Mouse (Mus musculus) liver, embryonic 11.5 days (tissue): Measurements from ENCODE around the gene Wwox. TPM values are rescaled to one million over a fixed set of nuclear protein-coding genes. Genes with fewer than 3 reads are reported as not detected.

Experiments used
- ATAC-seq: fragments of 200-750 bp; cut with Nextera tagmentation; replicated peaks from 2 replicates; pipeline ENCODE4 v1.8.0; 2017; ENCODE audit warnings: moderate number of reproducible peaks, mild to moderate bottlenecking, moderate TSS enrichment, moderate library complexity; ENCODE audit not compliant: low FRiP score
- DNase-seq: peaks from one replicate; pipeline ENCODE4 v3.0.0-alpha.2; 2017; ENCODE audit warnings: low spot score
- H3K27ac ChIP-seq: fragments of 300-500 bp; sonication (generic); 2 replicates; pipeline ENCODE4 v1.5.1; 2014; ENCODE audit warnings: mild to moderate bottlenecking, low read depth, low read length, control low read depth
- H3K27me3 ChIP-seq: fragments of 300-500 bp; sonication (generic); replicated peaks from 2 replicates; pipeline ENCODE4 v1.6.1; 2014; ENCODE audit warnings: low read length, mixed read lengths; ENCODE audit not compliant: control insufficient read depth, insufficient read depth
- H3K36me3 ChIP-seq: fragments of 300-500 bp; sonication (generic); 2 replicates; pipeline ENCODE4 v1.6.1; 2014; ENCODE audit warnings: mild to moderate bottlenecking, low read length, moderate library complexity, mixed read lengths; ENCODE audit not compliant: control insufficient read depth, insufficient read depth
- H3K4me1 ChIP-seq: fragments of 300-500 bp; sonication (generic); replicated peaks from 2 replicates; pipeline ENCODE4 v1.6.1; 2014; ENCODE audit warnings: low read length, mixed read lengths; ENCODE audit not compliant: control insufficient read depth, insufficient read depth
- H3K4me2 ChIP-seq: fragments of 300-500 bp; sonication (generic); 2 replicates; pipeline ENCODE4 v1.6.1; 2014; ENCODE audit warnings: mild to moderate bottlenecking, control low read depth, moderate library complexity
- H3K4me3 ChIP-seq: fragments of 300-500 bp; sonication (generic); 2 replicates; pipeline ENCODE4 v1.5.1; 2014; ENCODE audit warnings: low read depth, low read length, control low read depth
- H3K9ac ChIP-seq: fragments of 300-500 bp; sonication (generic); 2 replicates; pipeline ENCODE4 v1.6.1; 2014; ENCODE audit warnings: low read depth, low read length, control low read depth
- H3K9me3 ChIP-seq: fragments of 300-500 bp; sonication (generic); 2 replicates; pipeline ENCODE4 v1.6.1; 2016; ENCODE audit warnings: low read length, inconsistent platforms, mixed read lengths; ENCODE audit not compliant: control insufficient read depth
- WGBS: fragments of 180-500 bp; shearing (Covaris S2); extraction: QIAGEN DNeasy Blood & Tissue Kit; methylation state at CpG from one replicate; pipeline ENCODE4 v1.1.7; 2014; 5-methylcytosine and 5-hydroxymethylcytosine counted together
- polyA plus RNA-seq: library from polyadenylated mRNA; unstranded; fragments of >200 nt; fragmentation: Nextera tagmentation; extraction: Ambion mirVana; gene quantifications from 2 replicates; pipeline ENCODE4 v1.2.1, GENCODE M21; 2014

Gene Wwox
- polyA plus RNA-seq, 1 experiment from 2014 or later: 7.3 TPM

DNA sequence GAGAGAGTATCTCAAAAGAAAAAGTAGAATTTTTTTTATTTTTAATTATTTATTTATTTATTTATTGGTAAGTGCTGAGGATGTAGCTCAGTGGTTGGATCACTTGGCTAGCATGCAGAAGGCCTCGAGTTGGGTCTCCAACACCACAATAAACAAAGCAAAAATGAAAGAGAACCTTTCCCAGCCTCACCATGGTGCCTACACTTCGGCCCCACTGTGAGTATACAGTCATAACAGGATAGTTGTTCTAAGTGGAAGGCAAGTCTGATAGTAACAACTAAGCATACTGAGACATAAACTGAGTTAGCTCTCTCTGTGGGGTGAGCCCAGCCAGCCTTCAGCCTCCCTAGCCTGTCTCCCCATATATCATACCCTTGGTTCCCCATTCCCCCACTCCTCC, 672.6 kb downstream of the Wwox start:
- Histone ChIP-seq H3K36me3 (no peaks in the 10 kb centered on the region), H3K4me2 (no peak overlapping the region), H3K4me3 (no peak overlapping the region), H3K27me3 (no peaks in the 10 kb centered on the region), H3K27ac (no peak overlapping the region), H3K4me1 (no peaks in the 10 kb centered on the region), H3K9ac (no peak overlapping the region), H3K9me3 (no peaks in the 10 kb centered on the region)
- WGBS: 72% methylated on average over 2 of the region's 2 CpGs
- ATAC-seq (no peak), DNase-seq (no peak)

DNA sequence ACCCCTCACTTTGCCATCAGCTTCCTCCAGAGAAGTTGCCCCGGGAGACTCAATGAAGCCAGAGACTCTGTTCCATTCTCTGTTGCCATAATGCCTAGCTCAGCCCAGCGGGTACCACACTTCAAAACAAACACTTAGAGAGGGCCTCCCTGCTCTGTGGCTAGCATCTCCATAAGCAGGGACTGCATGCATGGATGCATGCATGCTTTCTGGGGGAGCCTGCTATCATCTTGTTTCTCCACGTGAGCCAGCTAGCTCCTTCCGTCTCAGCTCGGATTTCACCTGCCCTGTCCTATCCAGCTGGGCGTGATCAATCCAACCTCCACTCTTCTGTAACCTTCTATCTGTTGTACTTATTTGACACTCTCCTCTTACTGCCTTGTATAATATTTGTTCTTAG, 675.0 kb downstream of the Wwox start:
- DNase-seq (no peak), ATAC-seq (no peak)
- no peak overlapping the region for H3K9ac ChIP-seq
- no peak overlapping the region for H3K4me2 ChIP-seq
- no peak overlapping the region for H3K4me3 ChIP-seq
- no peaks in the 10 kb centered on the region for H3K4me1 ChIP-seq
- no peaks in the 10 kb centered on the region for H3K36me3 ChIP-seq
- no peak overlapping the region for H3K27ac ChIP-seq
- no peaks in the 10 kb centered on the region for H3K9me3 ChIP-seq
- WGBS: 60% methylated on average over 6 of the region's 6 CpGs
- no peaks in the 10 kb centered on the region for H3K27me3 ChIP-seq

DNA sequence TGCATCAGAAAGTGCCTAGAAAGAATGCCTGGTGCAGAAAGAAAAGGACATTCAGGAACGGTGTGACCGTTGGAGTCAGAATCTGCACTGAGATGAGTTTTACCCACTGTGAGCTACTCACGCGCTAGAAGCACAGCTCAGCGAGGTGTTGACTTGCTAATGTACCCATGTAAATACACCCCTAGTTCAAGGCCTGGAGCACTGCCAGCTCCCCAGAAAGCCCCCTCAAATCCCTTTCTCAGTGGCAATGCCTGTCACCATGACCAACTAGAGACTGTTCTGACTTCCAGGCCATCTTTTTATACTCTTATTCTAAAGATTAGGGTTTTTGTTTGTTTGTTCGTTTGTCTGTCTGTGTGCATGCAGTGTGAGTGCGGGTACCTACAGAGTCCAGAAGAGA, 686.6 kb downstream of the Wwox start:
- H3K4me3 ChIP-seq: no peak overlapping the region
- H3K36me3 ChIP-seq: no peaks in the 10 kb centered on the region
- no peaks in the 10 kb centered on the region for H3K9me3 ChIP-seq
- DNase-seq (no peak), ATAC-seq (no peak)
- no peaks in the 10 kb centered on the region for H3K27me3 ChIP-seq
- H3K27ac ChIP-seq: no peak overlapping the region
- no peak overlapping the region for H3K9ac ChIP-seq
- 77% methylated on average over 7 of the region's 7 CpGs for WGBS
- no peak overlapping the region for H3K4me2 ChIP-seq
- H3K4me1 ChIP-seq: no peaks in the 10 kb centered on the region

DNA sequence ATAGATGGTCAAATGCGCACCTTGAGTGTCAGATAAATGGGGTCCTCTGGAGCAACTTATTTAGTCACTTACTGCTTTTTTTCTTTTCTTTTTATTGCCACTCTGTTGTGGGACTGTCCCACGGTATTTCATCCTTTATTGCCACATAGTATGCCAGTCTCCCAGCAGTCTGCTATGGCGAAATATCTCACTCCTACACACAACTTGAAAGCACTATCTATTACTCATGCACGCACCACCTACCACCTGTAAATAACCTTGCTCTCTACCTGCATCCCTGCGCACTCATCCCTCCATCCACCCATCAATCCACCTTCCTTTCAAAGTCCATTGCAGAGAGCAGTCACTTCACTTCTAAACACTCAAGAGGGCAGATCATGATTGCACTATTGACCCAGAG, 687.2 kb downstream of the Wwox start:
- no peaks in the 10 kb centered on the region for H3K36me3 ChIP-seq
- ATAC-seq (no peak), DNase-seq (no peak)
- H3K4me2 ChIP-seq: no peak overlapping the region
- no peak overlapping the region for H3K9ac ChIP-seq
- H3K4me3 ChIP-seq: no peak overlapping the region
- 88% methylated on average over 5 of the region's 5 CpGs for WGBS
- no peaks in the 10 kb centered on the region for H3K27me3 ChIP-seq
- no peaks in the 10 kb centered on the region for H3K4me1 ChIP-seq
- H3K9me3 ChIP-seq: no peaks in the 10 kb centered on the region
- H3K27ac ChIP-seq: no peak overlapping the region

DNA sequence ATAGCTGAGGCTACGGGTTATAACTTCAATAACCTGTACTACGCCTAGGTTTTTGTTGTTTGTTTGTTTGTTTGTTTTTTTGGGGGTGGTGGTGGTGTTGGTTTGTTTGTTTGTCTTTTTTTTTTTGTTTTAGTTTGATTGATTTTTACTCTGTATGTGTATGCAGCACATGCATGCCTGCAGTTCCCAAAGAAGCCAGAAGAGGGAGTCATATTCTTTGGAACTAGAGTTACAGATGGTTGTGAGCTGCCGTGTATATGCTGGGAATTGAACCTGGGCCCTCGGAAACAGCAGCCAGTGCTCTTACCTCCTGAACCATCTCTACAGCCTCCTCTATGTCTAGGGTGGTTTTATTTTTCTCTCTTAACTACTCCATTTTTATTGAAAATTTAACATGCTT, 689.9 kb downstream of the Wwox start:
- no peak for ATAC-seq
- H3K27ac ChIP-seq: no peak overlapping the region
- 94% methylated on average over 4 of the region's 4 CpGs for WGBS

DNA sequence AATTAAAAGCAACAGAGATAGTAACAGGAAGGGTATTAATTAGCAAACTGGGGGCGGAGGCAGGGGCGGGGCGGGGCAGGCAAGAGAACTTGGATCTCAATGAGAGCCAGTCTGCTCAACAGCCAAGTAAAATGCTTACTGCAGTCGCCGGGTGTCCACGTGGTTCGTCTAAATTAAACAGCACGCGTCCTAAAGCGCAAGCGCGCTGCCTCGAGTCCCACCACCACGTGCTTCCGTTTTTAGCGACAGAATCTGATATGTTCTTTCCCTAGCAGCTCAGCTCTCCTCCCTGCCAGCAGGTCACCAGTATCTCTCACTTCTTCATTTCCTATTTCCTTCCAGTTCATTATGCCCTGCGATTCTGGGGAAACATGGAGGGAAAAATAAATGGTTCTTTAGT, 693.7 kb downstream of the Wwox start:
- Histone ChIP-seq H3K27me3 (no peaks in the 10 kb centered on the region), H3K27ac (no peak overlapping the region), H3K9ac (no peak overlapping the region), H3K4me2 (no peak overlapping the region), H3K36me3 (no peaks in the 10 kb centered on the region), H3K9me3 (peaks cover 3% of the 10 kb centered on the region; the same call in 1 of the 2 replicates), H3K4me3 (no peak overlapping the region), H3K4me1 (no peaks in the 10 kb centered on the region)
- 61% methylated on average over 17 of the region's 17 CpGs for WGBS
- ATAC-seq: no peak
- DNase-seq: no peak

More for the DNA sequence above, 689.9 kb downstream of the Wwox start:
- Histone ChIP-seq H3K9ac (no peak overlapping the region), H3K4me2 (no peak overlapping the region), H3K4me3 (no peak overlapping the region), H3K27me3 (no peaks in the 10 kb centered on the region), H3K36me3 (no peaks in the 10 kb centered on the region), H3K4me1 (no peaks in the 10 kb centered on the region), H3K9me3 (no peaks in the 10 kb centered on the region)
- DNase-seq: no peak

DNA sequence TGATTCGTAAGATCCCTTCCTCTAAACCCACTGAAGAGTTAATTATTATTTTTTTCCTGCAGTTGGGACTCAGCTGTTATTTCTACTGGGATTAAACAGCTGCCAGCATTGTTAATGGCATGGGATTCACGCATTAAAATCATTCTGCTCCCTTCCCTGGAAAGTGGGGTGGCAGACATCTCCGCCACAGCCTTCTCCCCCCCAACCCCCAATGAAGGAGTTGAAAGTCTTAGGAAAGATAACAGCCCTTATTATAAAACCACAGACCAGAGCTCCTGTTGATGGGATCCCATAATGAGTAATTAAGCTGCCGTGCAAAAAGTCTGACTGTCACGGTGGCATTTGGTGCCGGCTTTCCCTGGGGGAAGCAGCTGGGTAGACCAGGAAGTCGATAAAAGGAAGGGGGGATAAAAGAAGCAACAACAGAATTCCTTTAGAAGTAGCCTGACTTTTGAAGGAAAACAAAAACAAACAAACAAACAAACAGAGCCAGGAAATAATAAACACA, 694.3 kb downstream of the Wwox start:
- H3K36me3 ChIP-seq: no peaks in the 10 kb centered on the region
- ATAC-seq: no peak

DNA sequence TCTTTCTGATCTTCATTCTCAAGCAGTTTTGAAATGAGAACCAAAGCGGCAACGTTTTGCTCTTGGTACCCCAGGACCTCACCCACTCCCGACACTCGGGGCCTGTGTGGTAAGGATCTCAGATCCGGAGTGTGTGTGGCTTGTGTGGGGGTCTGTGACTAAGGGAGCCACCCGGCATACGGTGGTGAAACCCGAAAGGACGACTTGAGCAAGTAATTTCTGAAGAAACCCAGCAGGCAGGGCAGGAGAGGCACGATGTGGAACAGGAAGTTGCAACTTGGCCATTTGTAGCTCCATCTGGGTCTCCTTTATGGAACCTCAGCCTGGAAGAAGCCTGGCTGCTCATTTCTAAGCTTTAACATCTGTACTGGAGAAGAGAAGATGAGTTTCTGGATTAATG, 697.4 kb downstream of the Wwox start:
- no peak overlapping the region for H3K27ac ChIP-seq
- H3K4me2 ChIP-seq: no peak overlapping the region
- no peak overlapping the region for H3K9ac ChIP-seq
- ATAC-seq (no peak), DNase-seq (no peak)
- WGBS: 81% methylated on average over 10 of the region's 10 CpGs
- H3K27me3 ChIP-seq: no peaks in the 10 kb centered on the region
- no peaks in the 10 kb centered on the region for H3K4me1 ChIP-seq
- peaks cover 3% of the 10 kb centered on the region; the same call in 1 of the 2 replicates for H3K9me3 ChIP-seq
- no peaks in the 10 kb centered on the region for H3K36me3 ChIP-seq
- H3K4me3 ChIP-seq: no peak overlapping the region

More for the DNA sequence above, 694.3 kb downstream of the Wwox start:
- H3K27me3 ChIP-seq: no peaks in the 10 kb centered on the region
- H3K4me3 ChIP-seq: no peak overlapping the region
- H3K9me3 ChIP-seq: peaks cover 3% of the 10 kb centered on the region; the same call in 1 of the 2 replicates
- no peak overlapping the region for H3K9ac ChIP-seq
- H3K4me2 ChIP-seq: no peak overlapping the region
- no peak for DNase-seq
- 57% methylated on average over 7 of the region's 7 CpGs for WGBS
- H3K27ac ChIP-seq: no peak overlapping the region
- H3K4me1 ChIP-seq: no peaks in the 10 kb centered on the region

DNA sequence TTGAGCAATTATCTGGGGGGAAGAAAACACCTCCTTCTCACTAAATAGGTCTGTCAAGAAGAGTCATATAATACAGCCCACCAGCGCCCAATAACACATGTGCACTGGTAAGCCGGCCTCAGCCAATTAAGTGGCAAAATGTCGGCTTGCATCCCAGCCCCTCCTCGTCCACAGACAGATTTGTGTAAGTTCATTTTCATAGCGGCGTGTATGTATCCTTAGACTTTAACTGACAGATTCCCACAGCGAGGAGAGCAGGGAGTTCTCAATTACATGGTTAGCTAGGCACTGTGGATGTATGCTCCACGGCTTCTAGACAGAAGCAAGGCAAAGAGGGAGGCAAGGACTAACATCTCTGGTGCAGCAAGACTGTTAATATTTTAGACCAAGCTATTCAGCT, 702.2 kb downstream of the Wwox start:
- DNase-seq (no peak), ATAC-seq (no peak)
- Histone ChIP-seq H3K4me2 (no peak overlapping the region), H3K4me3 (no peak overlapping the region), H3K27ac (no peak overlapping the region), H3K9ac (no peak overlapping the region), H3K36me3 (no peaks in the 10 kb centered on the region), H3K9me3 (peaks cover 3% of the 10 kb centered on the region; the same call in 1 of the 2 replicates), H3K27me3 (no peaks in the 10 kb centered on the region), H3K4me1 (no peaks in the 10 kb centered on the region; the same call in 1 of the 2 replicates)
- 83% methylated on average over 8 of the region's 8 CpGs for WGBS
